Mouse (Mus musculus): Measurements from ENCODE around the gene Hrnr. TPM values are rescaled to one million over a fixed set of nuclear protein-coding genes. Genes with fewer than 3 reads are reported as not detected.

Gene Hrnr
- total and polyA plus RNA-seq, 2 experiments from 2014 or later = not detected

DNA sequence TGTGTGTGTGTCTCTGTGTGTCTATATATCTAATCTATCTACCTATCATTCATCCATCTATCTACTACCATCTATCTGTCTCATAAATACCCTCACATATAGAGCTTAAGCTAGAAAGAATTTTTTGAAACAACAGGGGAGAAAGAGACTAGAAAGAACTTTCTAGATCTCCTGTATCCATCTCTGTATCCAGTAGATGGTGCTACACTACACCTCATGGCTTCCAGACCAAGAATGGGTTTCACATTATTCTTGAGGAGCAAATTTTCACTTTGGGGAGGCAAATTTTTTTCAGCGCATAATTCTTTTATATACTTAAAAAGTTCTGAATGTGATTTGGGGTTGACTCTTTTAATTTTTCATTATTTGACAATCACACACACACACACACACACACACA is 5.2 kb upstream of the Hrnr start:
- Histone ChIP-seq H3K36me3 (ENCODE audit: insufficient read depth) (no peaks in the 10 kb centered on the region), H3K9me3 (ENCODE audit: low read length) (no peaks in the 10 kb centered on the region), H3K27me3 (ENCODE audit: insufficient read depth, low read length) (no peaks in the 10 kb centered on the region), H3K27ac (ENCODE audit: low read depth, low read length) (no peak overlapping the region), H3K4me2 (ENCODE audit: low read depth) (no peak overlapping the region), H3K4me3 (ENCODE audit: low read depth, low read length) (no peak overlapping the region), H3K9ac (no peak overlapping the region), H3K4me1 (ENCODE audit: insufficient read depth) (no peaks in the 10 kb centered on the region)
- TF ChIP-seq CTCF (IDR thresholded peaks at IDR 0.05; ENCODE audit: low read depth) = peak; percentile 39
- DNase-seq (no peak), ATAC-seq (no peak)
- WGBS = 95% methylated on average over 1 of the region's 1 CpGs

DNA sequence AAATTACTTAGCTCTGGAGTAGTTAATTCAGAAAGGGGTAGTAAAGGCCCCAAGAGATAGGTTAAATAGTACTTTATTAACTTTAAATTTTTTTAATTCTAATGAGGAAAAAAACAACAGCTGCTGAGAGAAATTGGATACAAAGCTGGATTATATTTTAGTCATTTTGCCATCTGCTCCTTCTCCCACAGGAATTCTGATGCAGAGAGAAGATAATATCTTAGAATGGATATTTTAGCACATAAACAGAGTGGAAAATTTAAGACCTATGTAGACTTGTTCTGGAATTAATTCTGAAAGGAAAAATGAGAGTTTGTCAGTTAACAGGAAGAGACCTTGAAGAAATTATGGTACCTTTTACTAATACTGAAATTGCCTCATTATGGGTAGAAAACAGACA is 18.2 kb downstream of the Hrnr start:
- H3K27ac ChIP-seq (ENCODE audit: low read depth, low read length) = no peak overlapping the region
- H3K9ac ChIP-seq = no peak overlapping the region
- no peaks in the 10 kb centered on the region for H3K4me1 ChIP-seq (ENCODE audit: insufficient read depth)
- TF ChIP-seq CTCF (IDR thresholded peaks at IDR 0.05; ENCODE audit: low read depth) = no peak
- no peaks in the 10 kb centered on the region for H3K27me3 ChIP-seq (ENCODE audit: insufficient read depth, low read length)
- no peaks in the 10 kb centered on the region for H3K9me3 ChIP-seq (ENCODE audit: low read length)
- no peak overlapping the region for H3K4me3 ChIP-seq (ENCODE audit: low read depth, low read length)
- ATAC-seq (no peak), DNase-seq (no peak)
- H3K36me3 ChIP-seq (ENCODE audit: insufficient read depth) = no peaks in the 10 kb centered on the region
- H3K4me2 ChIP-seq (ENCODE audit: low read depth) = no peak overlapping the region

DNA sequence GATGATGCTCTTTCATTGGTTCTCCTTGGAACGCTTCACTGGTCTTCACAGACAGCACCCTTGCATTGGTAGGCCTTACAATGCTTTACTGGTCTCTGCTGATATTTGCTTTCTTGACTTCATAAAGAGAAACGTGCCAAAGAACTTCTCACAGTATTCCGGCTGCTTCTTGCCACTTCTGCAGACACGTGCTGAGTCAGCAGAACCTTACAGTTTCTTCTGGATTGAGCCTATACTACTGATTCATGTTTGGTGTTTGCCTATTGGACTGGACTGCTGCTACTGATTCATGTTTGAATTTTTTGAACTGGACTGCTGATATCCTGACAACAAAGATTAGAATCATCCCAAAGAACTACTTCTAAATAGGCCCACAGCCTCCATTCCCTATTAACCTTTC is 20.5 kb downstream of the Hrnr start:
- Histone ChIP-seq H3K27me3 (ENCODE audit: insufficient read depth, low read length) (no peaks in the 10 kb centered on the region), H3K9me3 (ENCODE audit: low read length) (no peaks in the 10 kb centered on the region), H3K4me3 (ENCODE audit: low read depth, low read length) (no peak overlapping the region), H3K36me3 (ENCODE audit: insufficient read depth) (no peaks in the 10 kb centered on the region), H3K27ac (ENCODE audit: low read depth, low read length) (no peak overlapping the region), H3K4me1 (ENCODE audit: insufficient read depth) (no peaks in the 10 kb centered on the region), H3K4me2 (ENCODE audit: low read depth) (no peak overlapping the region), H3K9ac (no peak overlapping the region)
- 92% methylated on average over 4 of the region's 4 CpGs for WGBS
- TF ChIP-seq CTCF (IDR thresholded peaks at IDR 0.05; ENCODE audit: low read depth) = no peak
- DNase-seq (no peak), ATAC-seq (no peak)

DNA sequence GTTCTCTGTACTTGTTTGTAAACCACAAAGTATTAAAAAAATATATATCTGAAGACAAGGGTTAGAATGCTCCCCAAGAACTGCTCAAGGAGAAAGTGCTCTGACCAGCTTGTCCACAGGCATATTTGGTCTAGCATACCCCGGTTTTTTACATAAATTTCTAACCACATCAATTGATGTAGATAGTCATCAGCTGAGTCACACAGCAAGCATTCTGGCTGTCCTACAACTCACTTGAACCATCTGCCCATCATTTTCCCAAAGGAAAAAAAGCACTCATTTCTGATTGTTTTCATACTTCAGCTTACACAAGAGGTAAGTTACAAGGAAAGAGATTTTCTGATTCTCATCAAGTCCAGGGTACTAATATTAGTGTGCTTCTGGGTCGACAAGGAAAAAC is 27.3 kb downstream of the Hrnr start:
- H3K9ac ChIP-seq = no peak overlapping the region
- no peak for DNase-seq
- no peak overlapping the region for H3K27ac ChIP-seq (ENCODE audit: low read depth, low read length)
- no peaks in the 10 kb centered on the region for H3K9me3 ChIP-seq (ENCODE audit: low read length)
- H3K4me1 ChIP-seq (ENCODE audit: insufficient read depth) = no peaks in the 10 kb centered on the region
- no peaks in the 10 kb centered on the region for H3K27me3 ChIP-seq (ENCODE audit: insufficient read depth, low read length)
- no peaks in the 10 kb centered on the region for H3K36me3 ChIP-seq (ENCODE audit: insufficient read depth)
- 80% methylated on average over 2 of the region's 2 CpGs for WGBS
- no peak overlapping the region for H3K4me2 ChIP-seq (ENCODE audit: low read depth)
- no peak overlapping the region for H3K4me3 ChIP-seq (ENCODE audit: low read depth, low read length)
- TF ChIP-seq CTCF (IDR thresholded peaks at IDR 0.05; ENCODE audit: low read depth) = no peak
- no peak for ATAC-seq

DNA sequence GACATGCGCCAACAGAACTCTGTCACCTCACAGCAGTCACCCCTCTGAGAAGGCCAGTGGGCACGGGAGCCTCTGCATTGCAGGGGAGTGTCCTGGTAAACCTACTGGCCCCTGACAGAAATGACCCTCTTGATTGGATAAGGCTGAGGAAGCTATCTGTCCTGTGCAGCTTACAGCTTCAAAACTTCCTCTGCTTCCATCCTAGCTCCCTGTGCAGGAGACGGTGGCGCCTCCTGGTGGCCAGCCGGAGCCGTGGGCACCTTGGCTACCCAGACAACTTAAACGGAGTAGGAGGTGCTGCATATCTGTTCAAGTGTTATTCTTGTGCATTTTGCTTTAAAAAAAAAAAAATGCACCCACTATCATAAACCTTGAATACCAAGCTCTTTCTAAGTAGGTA is 40.5 kb downstream of the Hrnr start:
- Histone ChIP-seq H3K9ac (no peak overlapping the region), H3K27me3 (ENCODE audit: insufficient read depth, low read length) (no peaks in the 10 kb centered on the region; the same call in 1 of the 2 replicates), H3K27ac (ENCODE audit: low read depth, low read length) (no peak overlapping the region), H3K9me3 (ENCODE audit: low read length) (no peaks in the 10 kb centered on the region), H3K4me2 (ENCODE audit: low read depth) (no peak overlapping the region), H3K4me3 (ENCODE audit: low read depth, low read length) (no peak overlapping the region), H3K4me1 (ENCODE audit: insufficient read depth) (no peaks in the 10 kb centered on the region), H3K36me3 (ENCODE audit: insufficient read depth) (no peaks in the 10 kb centered on the region)
- peak; percentile 68 for TF ChIP-seq CTCF (IDR thresholded peaks at IDR 0.05; ENCODE audit: low read depth)
- peak; percentile 49; the same call in 1 of the 2 replicates for ATAC-seq
- peak; percentile 34 for DNase-seq
- whole genome bisulfite sequencing = 20% methylated on average over 7 of the region's 7 CpGs

DNA sequence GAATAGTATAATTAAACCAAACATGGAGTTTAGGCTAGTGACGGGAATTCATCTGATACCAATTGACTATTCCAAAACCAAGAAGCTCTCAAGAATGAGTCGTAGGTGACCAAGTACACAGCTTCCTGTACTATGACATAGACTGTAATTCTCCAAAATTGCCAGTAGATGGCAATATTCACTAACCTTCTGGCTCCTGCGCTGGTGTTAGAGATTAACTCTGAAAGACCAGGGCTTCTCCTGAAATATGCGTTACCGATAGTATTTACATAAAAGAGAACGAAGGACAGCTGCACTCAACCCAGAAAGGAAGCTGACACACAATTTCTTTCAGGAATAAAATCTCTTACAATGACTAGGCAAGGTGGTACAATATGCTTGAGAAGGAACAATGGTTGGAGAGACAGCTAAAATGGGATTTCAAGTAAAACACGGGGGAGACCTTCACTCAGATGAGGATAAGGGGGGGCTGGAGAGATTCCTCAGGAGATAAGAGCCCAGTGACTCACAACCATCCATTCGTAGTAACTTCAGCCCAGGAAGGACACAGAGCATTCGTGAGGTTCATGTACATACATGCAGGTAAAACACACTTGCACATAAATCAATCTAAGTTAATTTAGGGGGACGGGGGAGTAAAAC is 42.5 kb downstream of the Hrnr start:
- Histone ChIP-seq H3K9ac (no peak overlapping the region), H3K4me2 (ENCODE audit: low read depth) (peak overlapping the region; percentile 25; the same call in 1 of the 2 replicates), H3K36me3 (ENCODE audit: insufficient read depth) (no peaks in the 10 kb centered on the region), H3K4me1 (ENCODE audit: insufficient read depth) (no peaks in the 10 kb centered on the region), H3K27me3 (ENCODE audit: insufficient read depth, low read length) (no peaks in the 10 kb centered on the region; the same call in 1 of the 2 replicates), H3K4me3 (ENCODE audit: low read depth, low read length) (no peak overlapping the region; the same call in 1 of the 2 replicates), H3K9me3 (ENCODE audit: low read length) (no peaks in the 10 kb centered on the region), H3K27ac (ENCODE audit: low read depth, low read length) (no peak overlapping the region)
- ATAC-seq (peak; percentile 93), DNase-seq (peak; percentile 76)
- peak; percentile 86 for TF ChIP-seq CTCF (IDR thresholded peaks at IDR 0.05; ENCODE audit: low read depth)
- 10% methylated on average over 10 of the region's 10 CpGs for WGBS

DNA sequence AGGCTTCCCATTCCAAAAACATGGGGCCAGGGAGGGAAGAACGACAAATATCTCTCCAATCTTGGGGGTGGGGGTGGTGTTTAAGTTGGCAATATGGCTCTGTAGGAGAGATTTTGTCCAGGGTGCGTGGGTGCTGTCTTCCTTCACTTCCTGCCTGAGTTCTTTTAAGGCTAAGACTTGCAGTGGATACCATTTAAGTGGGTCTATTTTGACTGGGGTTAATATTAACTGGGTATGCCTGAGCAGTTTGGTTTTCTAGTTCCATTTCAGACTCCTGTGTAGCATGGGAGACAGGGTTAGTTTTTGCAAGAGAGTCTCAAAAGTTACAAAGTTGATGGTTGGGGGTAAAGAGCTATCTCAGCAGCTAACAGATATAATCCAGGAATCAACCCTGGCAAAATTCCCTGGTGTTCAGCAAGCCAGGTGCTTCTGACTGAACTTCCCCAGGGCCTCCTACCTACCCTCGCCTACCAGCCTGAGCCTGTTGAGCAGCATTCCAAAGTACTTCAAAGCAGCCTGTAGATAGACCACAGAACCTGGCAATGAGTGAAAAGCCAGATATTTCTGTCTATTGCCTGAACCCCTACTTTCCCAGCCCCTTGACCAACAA is 47.5 kb downstream of the Hrnr start:
- H3K4me3 ChIP-seq (ENCODE audit: low read depth, low read length) = no peak overlapping the region
- TF ChIP-seq CTCF (IDR thresholded peaks at IDR 0.05; ENCODE audit: low read depth) = no peak

More for the DNA sequence above, 47.5 kb downstream of the Hrnr start:
- Histone ChIP-seq H3K9me3 (ENCODE audit: low read length) (no peaks in the 10 kb centered on the region), H3K4me1 (ENCODE audit: insufficient read depth) (no peaks in the 10 kb centered on the region), H3K4me2 (ENCODE audit: low read depth) (no peak overlapping the region), H3K27me3 (ENCODE audit: insufficient read depth, low read length) (no peaks in the 10 kb centered on the region; the same call in 1 of the 2 replicates), H3K36me3 (ENCODE audit: insufficient read depth) (no peaks in the 10 kb centered on the region), H3K9ac (no peak overlapping the region), H3K27ac (ENCODE audit: low read depth, low read length) (no peak overlapping the region)
- ATAC-seq (no peak), DNase-seq (no peak)
- WGBS = 61% methylated on average over 3 of the region's 3 CpGs

All from forebrain, postnatal 0 days (tissue).